Mouse (Mus musculus) ES-Bruce4 (cell line): ENCODE results near the gene Cope.

ENCODE experiments used
- CTCF ChIP-seq: IDR thresholded peaks from one replicate; pipeline ENCODE4 v1.8.1; 2011; ENCODE audit warnings: low read depth, low read length
- EP300 ChIP-seq: IDR thresholded peaks from 2 replicates; pipeline ENCODE4 v1.6.1; 2011; ENCODE audit warnings: low read depth, low read length; ENCODE audit not compliant: insufficient read depth
- POLR2A ChIP-seq: IDR thresholded peaks from one replicate; pipeline ENCODE4 v1.8.1; 2011; ENCODE audit warnings: low read length; ENCODE audit not compliant: insufficient read depth

- TF ChIP-seq POLR2A (no peak), CTCF (peak; percentile 56), EP300 (no peak)
Measured at GRCm38 (mm10) chr8:70343696-70344095, 41.4 kb downstream of the Cope start.
